Mouse (Mus musculus) thymus, postnatal 4 days (tissue): ENCODE results near the gene Cutal.

ENCODE experiments used
- DNase-seq: peaks from one replicate; pipeline ENCODE4 v3.0.0; 2021

Cutal gene

GRCm38 (mm10) chr2:34884186-34884585 is 10.0 kb downstream of the Cutal start:
- no peak for DNase-seq

GRCm38 (mm10) chr2:34893950-34894349 is 19.8 kb downstream of the Cutal start:
- DNase-seq, result no peak

GRCm38 (mm10) chr2:34895503-34896113 is 21.4 kb downstream of the Cutal start:
- DNase-seq, result no peak

- no peak for DNase-seq
Measured at GRCm38 (mm10) chr2:34896821-34897460, 22.7 kb downstream of the Cutal start.

- DNase-seq, result peak; percentile 56
Measured at GRCm38 (mm10) chr2:34897820-34898219, 23.6 kb downstream of the Cutal start.

GRCm38 (mm10) chr2:34899682-34900081 is 25.5 kb downstream of the Cutal start:
- no peak for DNase-seq

GRCm38 (mm10) chr2:34900412-34900811 is 26.2 kb downstream of the Cutal start:
- no peak for DNase-seq

- DNase-seq, result no peak
Measured at GRCm38 (mm10) chr2:34901726-34902125, 27.5 kb downstream of the Cutal start.

GRCm38 (mm10) chr2:34902731-34903130 is 28.5 kb downstream of the Cutal start:
- no peak for DNase-seq

GRCm38 (mm10) chr2:34903191-34903590 is 29.0 kb downstream of the Cutal start:
- no peak for DNase-seq

- peak; percentile 12 for DNase-seq
Measured at GRCm38 (mm10) chr2:34903652-34904405, 29.6 kb downstream of the Cutal start.

GRCm38 (mm10) chr2:34904849-34905542 is 30.8 kb downstream of the Cutal start:
- peak; percentile 99 for DNase-seq

GRCm38 (mm10) chr2:34906426-34906825 is 32.2 kb downstream of the Cutal start:
- DNase-seq, result peak; percentile 23

GRCm38 (mm10) chr2:34906861-34907604 is 32.8 kb downstream of the Cutal start:
- peak; percentile 73 for DNase-seq

GRCm38 (mm10) chr2:34909719-34910118 is 35.5 kb downstream of the Cutal start:
- DNase-seq, result no peak

GRCm38 (mm10) chr2:34911871-34912270 is 37.7 kb downstream of the Cutal start:
- no peak for DNase-seq

- peak; percentile 73 for DNase-seq
Measured at GRCm38 (mm10) chr2:34912613-34913012, 38.4 kb downstream of the Cutal start.

- DNase-seq, result peak; percentile 81
Measured at GRCm38 (mm10) chr2:34913218-34914068, 39.2 kb downstream of the Cutal start, which contains the start of gene Phf19. Gene Phf19, minus strand, starts transcription at chr2:34914026.

GRCm38 (mm10) chr2:34914069-34914822 is 40.0 kb downstream of the Cutal start:
- DNase-seq, result peak; percentile 74

- no peak for DNase-seq
Measured at GRCm38 (mm10) chr2:34914823-34915082, 40.6 kb downstream of the Cutal start.

- peak; percentile 49 for DNase-seq
Measured at GRCm38 (mm10) chr2:34915103-34915502, 40.9 kb downstream of the Cutal start.
